ENCODE assay signal across 24 mouse cellular contexts in genomic region chr3:95237541-95238099, GRCm38 (mm10). TPM values are rescaled to one million over a fixed set of nuclear protein-coding genes. Genes with fewer than 3 reads are reported as not detected.
DNase-seq lines count a peak whose midpoint lies in the region; ATAC-seq and TF ChIP-seq lines count a peak whose summit lies in the region.
"Had no signal": no experiment of that assay in that cellular context is flagged by ENCODE, and none has a peak within 500 bp of the region (broad histone marks: within the 10 kb centered on the region; RNA-seq: fewer than 3 reads in every experiment).

No protein-coding gene starts in this region.

- H3K4me3 ChIP-seq in heart, embryonic 15.5 days = no peak overlapping the region
- H3K4me3 ChIP-seq in CH12.LX (replicated peaks in 1 of 3; ENCODE audit: low read depth in 2 of 3, low read length in 2 of 3, poor library complexity in 1 of 3) = no peak overlapping the region
- H3K4me3 ChIP-seq: hindbrain, embryonic 13.5 days; megakaryocyte, embryonic 14.5 days; midbrain, embryonic 15.5 days; neural tube, embryonic 15.5 days had no signal

- no peaks in the 10 kb centered on the region for H3K9me3 ChIP-seq in heart, embryonic 15.5 days (replicated peaks)
- no peaks in the 10 kb centered on the region for H3K9me3 ChIP-seq in CH12.LX (replicated peaks; ENCODE audit: low read length)
- H3K9me3 ChIP-seq: hindbrain, embryonic 13.5 days; megakaryocyte, embryonic 14.5 days; midbrain, embryonic 15.5 days; neural tube, embryonic 15.5 days had no signal

- peaks cover 22% of the 10 kb centered on the region for H3K4me1 ChIP-seq in heart, embryonic 15.5 days (replicated peaks)
- peaks cover 9 to 25% of the 10 kb centered on the region in 2 experiments; a peak in 3 of 4 replicates for H3K4me1 ChIP-seq in CH12.LX (ENCODE audit: control insufficient read depth in 1 of 2, insufficient read depth in 2 of 2)
- H3K4me1 ChIP-seq: midbrain, embryonic 15.5 days had no signal

- peaks cover 39% of the 10 kb centered on the region for H3K36me3 ChIP-seq in heart, embryonic 15.5 days
- H3K36me3 ChIP-seq in CH12.LX (replicated peaks in 1 of 2; ENCODE audit: control insufficient read depth in 1 of 2, insufficient read depth in 1 of 2, low read length in 1 of 2) = peaks cover 38 to 64% of the 10 kb centered on the region in 2 experiments

- no peak for TF ChIP-seq CTCF in CH12.LX (conservative IDR thresholded peaks at IDR 0.05 in 1 of 2, IDR thresholded peaks at IDR 0.05 in 1 of 2; ENCODE audit: low read depth in 2 of 2, low read length in 2 of 2)

- no peak overlapping the region for H3K9ac ChIP-seq in heart, embryonic 15.5 days
- no peak overlapping the region for H3K9ac ChIP-seq in CH12.LX (ENCODE audit: insufficient read depth, low read depth)
- H3K9ac ChIP-seq: hindbrain, embryonic 13.5 days; lung, embryonic 14.5 days; midbrain, embryonic 15.5 days; neural tube, embryonic 15.5 days had no signal

- no peak for TF ChIP-seq EP300 in CH12.LX (IDR thresholded peaks at IDR 0.05; ENCODE audit: low read length)

- no peak overlapping the region for H3K4me2 ChIP-seq in heart, embryonic 15.5 days
- H3K4me2 ChIP-seq in CH12.LX (ENCODE audit: insufficient read depth, low read depth, poor library complexity, severe bottlenecking) = no peak overlapping the region
- H3K4me2 ChIP-seq: heart, embryonic 11.5 days; hindbrain, embryonic 13.5 days; lung, embryonic 14.5 days; midbrain, embryonic 15.5 days; neural tube, embryonic 15.5 days had no signal

- no peaks in the 10 kb centered on the region for H3K27me3 ChIP-seq in heart, embryonic 15.5 days
- H3K27me3 ChIP-seq in CH12.LX (replicated peaks) = no peaks in the 10 kb centered on the region
- H3K27me3 ChIP-seq: hindbrain, embryonic 13.5 days; megakaryocyte, embryonic 14.5 days; midbrain, embryonic 15.5 days; neural tube, embryonic 15.5 days had no signal

- TF ChIP-seq POLR2A in CH12.LX (IDR thresholded peaks at IDR 0.05; ENCODE audit: low read depth, low read length) = no peak

- no peaks in the 10 kb centered on the region; the same call in 1 of the 2 replicates for H3K79me2 ChIP-seq in CH12.LX (replicated peaks; ENCODE audit: control insufficient read depth, extremely low read depth, insufficient read depth, poor library complexity, severe bottlenecking)

- dilution Hi-C loops in CH12.LX (cut with MboI; ENCODE audit: extremely low pct_ligation_motif_present, extremely low pct_unique_long_range_greater_than_20kb, low sequenced_read_pairs) = no loop called here

- in situ Hi-C loops in CH12.LX (cut with MboI; ENCODE audit: low pct_ligation_motif_present, low pct_unique_long_range_greater_than_20kb, low sequenced_read_pairs) = no loop called here

- no peak for ATAC-seq in heart, embryonic 15.5 days (replicated peaks; ENCODE audit: insufficient number of reproducible peaks, insufficient read depth, low FRiP score, low read depth)
- ATAC-seq: activated CD4-positive, CD25-positive, alpha-beta regulatory T cell, adult 4 months; midbrain, embryonic 15.5 days had no signal

- intact Hi-C loops in heart, postnatal 10 days (cut with DNase I) = no loop called here

- TF ChIP-seq RAD21 in CH12.LX (IDR thresholded peaks at IDR 0.05; ENCODE audit: low read depth, low read length) = no peak

- WGBS in heart, embryonic 15.5 days = 57% methylated on average over 8 of the region's 8 CpGs

- DNase-seq in heart, postnatal 10 days = no peak
- DNase-seq in 3T3-L1 (ENCODE audit: low read depth, low spot score) = peak; percentile 31
- no peak for DNase-seq in CH12.LX (ENCODE audit: extremely low read depth)
- peak; percentile 42 for DNase-seq in lung, postnatal 25 days (ENCODE audit: low spot score)
- no peak for DNase-seq in spleen, postnatal 14 days (ENCODE audit: low spot score in 2 of 2)
- DNase-seq in right cerebral cortex, postnatal 14 days = no peak
- DNase-seq: adrenal gland, postnatal 14 days; cerebellum, adult 11 months; cerebellum, postnatal 25 days; embryo, embryonic 11 days; gastrocnemius, postnatal 10 days; kidney, adult 8-10 months; kidney, postnatal 25 days; liver; lung, embryonic 14.5 days; right cerebral cortex, postnatal 4 days; thymus, postnatal 25 days had no signal

- H3K27ac ChIP-seq in heart, embryonic 15.5 days = peak overlapping the region; percentile 54; the same call in 1 of the 2 replicates
- no peak overlapping the region for H3K27ac ChIP-seq in CH12.LX (ENCODE audit: insufficient read depth, low read depth)
- H3K27ac ChIP-seq: hindbrain, embryonic 13.5 days; midbrain, embryonic 15.5 days; neural tube, embryonic 15.5 days had no signal

TF ChIP-seq in CH12.LX, 34 proteins besides CTCF, POLR2A, EP300 and RAD21:
- TF ChIP-seq CHD2 (IDR thresholded peaks at IDR 0.05; ENCODE audit: low read length) (no peak), IRF4 (IDR thresholded peaks at IDR 0.05; ENCODE audit: low read depth, low read length) (no peak), POLR2AphosphoS2 (IDR thresholded peaks at IDR 0.05; ENCODE audit: low read depth, low read length) (0 out of 2 replicates have a peak, but pooled peaks have one; percentile 19), MEF2A (IDR thresholded peaks at IDR 0.05; ENCODE audit: borderline replicate concordance, low read depth, low read length) (no peak), CHD1 (IDR thresholded peaks at IDR 0.05; ENCODE audit: low read depth, low read length) (no peak), HCFC1 (IDR thresholded peaks at IDR 0.05; ENCODE audit: low read depth, low read length) (no peak), TCF12 (IDR thresholded peaks at IDR 0.05; ENCODE audit: low read depth, low read length) (no peak)

RNA-seq across cellular contexts. Expression of gene Gm128, which starts 3.8 kb away (rescaled TPM):
- polyA plus RNA-seq in heart, embryonic 15.5 days (2015; fragmentation: Nextera tagmentation; extraction: Ambion mirVana) = 0.38 and 0.55 TPM in 2 replicates
- under 1 TPM in 1 of 2 experiments, not detected in 1; 0.12 TPM for total RNA-seq in heart, postnatal 10 days (2021)
- total RNA-seq in CH12.LX (2012; rRNA removed) (not detected in 2 replicates), CH12.LX (2014; rRNA removed) (not detected in 2 replicates)
- not detected in 2 replicates for polyA plus RNA-seq in CH12.LX (2012; ENCODE audit: insufficient read length, low read depth)
- total RNA-seq: adrenal gland, postnatal 14 days had no signal

RNA-seq across cellular contexts. Expression of gene Mllt11, which starts 5.6 kb away (rescaled TPM):
- polyA plus RNA-seq in heart, embryonic 15.5 days (2015; fragmentation: Nextera tagmentation; extraction: Ambion mirVana) = 10.6 and 12.0 TPM in 2 replicates
- total RNA-seq in heart, postnatal 10 days (2021) = 1 to 10 TPM; 6.4 to 8.9 TPM
- total RNA-seq in CH12.LX (2012; rRNA removed) = 10.0 and 11.5 TPM in 2 replicates
- 9.5 and 10.0 TPM in 2 replicates for total RNA-seq in CH12.LX (2014; rRNA removed)
- 23.9 and 24.2 TPM in 2 replicates for polyA plus RNA-seq in CH12.LX (2012; ENCODE audit: insufficient read length, low read depth)

RNA-seq across cellular contexts. Expression of gene Cdc42se1, which starts 9.1 kb away (rescaled TPM):
- polyA plus RNA-seq in heart, embryonic 15.5 days (2015; fragmentation: Nextera tagmentation; extraction: Ambion mirVana) = 49.7 and 60.9 TPM in 2 replicates
- 10 to 100 TPM; 40.4 to 41.3 TPM for total RNA-seq in heart, postnatal 10 days (2021)
- 55.3 and 82.3 TPM in 2 replicates for total RNA-seq in CH12.LX (2012; rRNA removed)
- total RNA-seq in CH12.LX (2014; rRNA removed) = 66.3 and 71.1 TPM in 2 replicates
- 123 and 128 TPM in 2 replicates for polyA plus RNA-seq in CH12.LX (2012; ENCODE audit: insufficient read length, low read depth)

RNA-seq across cellular contexts. Expression of gene Bnipl, which starts 13.4 kb away (rescaled TPM):
- 0.06 and 0.38 TPM in 2 replicates for polyA plus RNA-seq in heart, embryonic 15.5 days (2015; fragmentation: Nextera tagmentation; extraction: Ambion mirVana)
- total RNA-seq in heart, postnatal 10 days (2021) = not detected
- total RNA-seq in CH12.LX (2012; rRNA removed) (0.17 TPM in 1 of 2 replicates, not detected in the other), CH12.LX (2014; rRNA removed) (not detected in 2 replicates)
- 0.30 and 0.33 TPM in 2 replicates for polyA plus RNA-seq in CH12.LX (2012; ENCODE audit: insufficient read length, low read depth)
- total RNA-seq: gastrocnemius, postnatal 10 days had no signal
- polyA plus RNA-seq: activated CD4-positive, CD25-positive, alpha-beta regulatory T cell, adult 4 months; heart, embryonic 11.5 days had no signal

RNA-seq across cellular contexts. Expression of gene Gabpb2, which starts 19.9 kb away (rescaled TPM):
- polyA plus RNA-seq in heart, embryonic 15.5 days (2015; fragmentation: Nextera tagmentation; extraction: Ambion mirVana) = 5.1 and 6.5 TPM in 2 replicates
- total RNA-seq in heart, postnatal 10 days (2021) = 10 to 100 TPM; 14.0 to 17.1 TPM
- total RNA-seq in CH12.LX (2012; rRNA removed) (14.7 and 18.2 TPM in 2 replicates), CH12.LX (2014; rRNA removed) (15.4 and 16.6 TPM in 2 replicates)
- polyA plus RNA-seq in CH12.LX (2012; ENCODE audit: insufficient read length, low read depth) = 20.6 and 21.1 TPM in 2 replicates

Comparison
In these comparisons a context has a peak if more than half of its experiments do, and no peak if none do; other contexts are left out.
1. DNase-seq: peak in 3T3-L1 (single experiment) and lung, postnatal 25 days (single experiment); none in heart, postnatal 10 days (0 of 2), CH12.LX (single experiment), spleen, postnatal 14 days (0 of 2) and right cerebral cortex, postnatal 14 days (single experiment).